Mouse (Mus musculus): ENCODE measurements at regions not wholly inside any gene's neighbourhood (a gene's known extent, or its start where the extent isn't known, plus 50 kb on each side); places are given as distances from the start of the nearest gene placed in this dataset.

GRCm38 (mm10) chr16:24193945-24194344, 199.4 kb upstream of the Lpp start:
- Histone ChIP-seq H3K27ac (no peak overlapping the region), H3K4me1 (no peaks in the 10 kb centered on the region), H3K9me3 (no peaks in the 10 kb centered on the region), H3K4me3 (no peak overlapping the region), H3K27me3 (no peaks in the 10 kb centered on the region), H3K36me3 (no peaks in the 10 kb centered on the region), H3K4me2 (no peak overlapping the region), H3K9ac (no peak overlapping the region)
- no peak for ATAC-seq (ENCODE audit: borderline replicate concordance, extremely low read depth, low FRiP score, low TSS enrichment)
- WGBS, result 43% methylated on average over 2 of the region's 2 CpGs

GRCm38 (mm10) chr16:24193251-24193873, 199.9 kb upstream of the Lpp start:
- 37% methylated on average over 15 of the region's 15 CpGs for WGBS
- no peaks in the 10 kb centered on the region for H3K4me1 ChIP-seq
- H3K27me3 ChIP-seq, result no peaks in the 10 kb centered on the region
- no peaks in the 10 kb centered on the region for H3K36me3 ChIP-seq
- no peak; the same call in 1 of the 2 replicates for ATAC-seq (ENCODE audit: borderline replicate concordance, extremely low read depth, low FRiP score, low TSS enrichment)
- no peak overlapping the region for H3K4me3 ChIP-seq
- no peaks in the 10 kb centered on the region for H3K9me3 ChIP-seq
- H3K9ac ChIP-seq, result no peak overlapping the region
- no peak overlapping the region for H3K27ac ChIP-seq
- H3K4me2 ChIP-seq, result no peak overlapping the region

DNA sequence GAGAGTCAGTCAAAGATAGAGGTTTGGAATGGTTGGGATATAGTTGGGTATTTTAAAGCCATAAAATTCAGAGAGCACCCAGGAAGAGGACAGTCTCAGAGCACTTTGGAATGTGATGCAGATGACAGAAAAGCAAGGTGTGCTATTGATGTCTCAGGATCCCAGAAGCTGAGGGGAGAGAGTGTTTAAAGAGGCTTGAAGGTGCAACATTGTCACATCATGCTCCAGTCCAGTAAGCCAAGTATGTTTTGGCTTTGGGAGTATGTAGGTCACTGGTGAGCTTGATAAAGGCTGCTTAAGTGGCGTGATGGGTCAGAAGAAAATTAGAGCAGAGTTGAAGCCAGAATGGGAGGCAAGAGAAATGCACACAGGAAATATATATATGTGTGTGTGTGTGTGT, 201.3 kb upstream of the Lpp start:
- H3K4me2 ChIP-seq, result no peak overlapping the region
- no peak overlapping the region for H3K9ac ChIP-seq
- H3K4me1 ChIP-seq, result no peaks in the 10 kb centered on the region
- no peak for ATAC-seq (ENCODE audit: borderline replicate concordance, extremely low read depth, low FRiP score, low TSS enrichment)
- H3K36me3 ChIP-seq, result no peaks in the 10 kb centered on the region
- WGBS, result 78% methylated on average over 1 of the region's 1 CpGs
- no peaks in the 10 kb centered on the region for H3K9me3 ChIP-seq
- no peaks in the 10 kb centered on the region for H3K27me3 ChIP-seq
- no peak overlapping the region for H3K4me3 ChIP-seq
- no peak overlapping the region for H3K27ac ChIP-seq

DNA sequence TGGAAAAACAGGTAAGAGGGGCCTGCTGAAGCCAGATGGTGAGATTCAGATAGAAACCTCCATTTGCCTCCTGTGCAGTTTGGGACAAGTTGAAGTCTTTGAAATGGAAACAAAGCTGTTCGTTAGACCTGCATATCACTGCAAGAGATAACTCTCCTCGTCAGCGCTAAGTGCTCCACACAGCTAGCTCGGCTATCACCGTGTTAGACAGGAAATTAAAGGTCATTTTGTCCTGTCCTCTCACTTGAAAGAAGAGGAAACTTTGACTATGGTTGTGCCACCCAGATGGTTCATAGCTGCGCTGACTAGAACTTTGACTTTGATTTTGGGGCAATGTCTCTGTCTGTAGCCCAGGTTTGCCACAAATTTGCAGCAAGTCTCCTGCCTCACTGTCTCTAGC, 198.5 kb upstream of the Bcl6 start:
- no peak for ATAC-seq (ENCODE audit: borderline replicate concordance, extremely low read depth, low FRiP score, low TSS enrichment)
- WGBS, result 70% methylated on average over 6 of the region's 6 CpGs
- H3K4me1 ChIP-seq, result no peaks in the 10 kb centered on the region

DNA sequence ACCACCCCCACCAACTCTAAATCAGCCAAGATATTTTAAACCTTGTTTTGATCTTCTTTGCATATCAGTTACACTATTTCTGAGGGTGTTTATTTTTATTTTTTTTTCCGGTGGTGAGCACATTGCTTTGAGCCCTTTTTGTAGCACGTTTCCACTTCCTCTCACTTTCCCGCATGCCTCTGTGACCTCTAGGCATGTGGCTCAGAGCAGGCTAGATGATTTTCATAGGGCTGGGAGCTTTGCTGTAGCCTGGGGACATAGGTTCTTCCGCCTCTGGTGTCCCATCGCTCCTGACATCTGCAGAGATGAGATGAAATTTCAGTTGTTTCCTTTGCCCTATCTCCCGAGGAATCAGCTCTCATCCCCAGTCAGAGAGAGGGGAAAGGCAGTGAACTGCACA, 197.3 kb upstream of the Bcl6 start:
- Histone ChIP-seq H3K4me3 (no peak overlapping the region), H3K36me3 (no peaks in the 10 kb centered on the region), H3K4me2 (no peak overlapping the region), H3K9me3 (no peaks in the 10 kb centered on the region), H3K27me3 (no peaks in the 10 kb centered on the region), H3K27ac (no peak overlapping the region), H3K9ac (no peak overlapping the region), H3K4me1 (no peaks in the 10 kb centered on the region)
- no peak for ATAC-seq (ENCODE audit: borderline replicate concordance, extremely low read depth, low FRiP score, low TSS enrichment)
- 44% methylated on average over 6 of the region's 6 CpGs for WGBS

More for the DNA sequence above, 198.5 kb upstream of the Bcl6 start:
- Histone ChIP-seq H3K4me2 (no peak overlapping the region), H3K9me3 (no peaks in the 10 kb centered on the region), H3K27me3 (no peaks in the 10 kb centered on the region), H3K36me3 (no peaks in the 10 kb centered on the region), H3K4me3 (no peak overlapping the region), H3K9ac (no peak overlapping the region), H3K27ac (no peak overlapping the region)

DNA sequence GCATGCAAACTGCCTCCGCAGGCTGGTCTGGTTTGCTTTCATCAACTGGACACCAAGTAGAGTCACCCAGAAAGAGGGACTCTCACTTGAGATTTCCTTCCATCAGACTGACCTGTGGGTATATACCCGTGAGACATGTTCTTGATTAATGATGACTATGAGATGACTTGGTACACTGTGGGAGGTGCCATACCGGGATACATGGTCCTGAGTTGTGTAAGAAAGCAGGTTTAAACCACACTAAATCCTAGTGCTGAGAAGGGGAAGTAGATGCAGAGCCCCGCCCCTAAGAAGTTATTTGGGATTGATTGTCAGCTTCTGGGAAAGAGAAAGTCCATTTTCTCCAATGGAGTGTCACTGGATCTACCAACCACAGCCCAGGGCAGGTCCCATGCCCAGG, 196.2 kb upstream of the Bcl6 start:
- Histone ChIP-seq H3K9me3 (no peaks in the 10 kb centered on the region), H3K4me2 (no peak overlapping the region), H3K27ac (no peak overlapping the region), H3K36me3 (no peaks in the 10 kb centered on the region), H3K4me1 (no peaks in the 10 kb centered on the region), H3K9ac (no peak overlapping the region), H3K27me3 (no peaks in the 10 kb centered on the region), H3K4me3 (no peak overlapping the region)
- WGBS, result 77% methylated on average over 4 of the region's 4 CpGs
- no peak for ATAC-seq (ENCODE audit: borderline replicate concordance, extremely low read depth, low FRiP score, low TSS enrichment)

DNA sequence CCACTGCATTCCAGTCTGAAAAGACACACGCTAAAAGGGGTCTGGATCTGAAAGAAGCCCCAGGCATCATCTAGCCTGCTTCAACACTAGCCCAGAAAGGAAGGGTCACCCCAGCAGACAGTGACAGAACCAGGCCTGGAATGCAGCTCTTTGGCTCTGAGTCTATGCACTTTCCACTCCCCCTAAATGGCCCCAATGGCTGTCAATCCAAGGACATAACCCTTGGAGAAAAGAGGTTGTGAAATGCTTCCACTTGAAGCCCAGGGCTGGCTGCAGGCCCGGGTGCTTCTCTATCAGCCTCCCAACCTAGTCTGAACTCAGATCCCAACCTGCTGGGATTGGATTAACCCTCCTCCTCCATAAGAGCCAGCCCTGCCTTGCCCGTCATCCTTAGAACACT, 194.6 kb upstream of the Bcl6 start:
- no peak overlapping the region for H3K4me2 ChIP-seq
- 47% methylated on average over 3 of the region's 3 CpGs for whole genome bisulfite sequencing
- no peak overlapping the region for H3K27ac ChIP-seq
- no peak overlapping the region for H3K4me3 ChIP-seq
- no peaks in the 10 kb centered on the region for H3K27me3 ChIP-seq
- no peaks in the 10 kb centered on the region for H3K9me3 ChIP-seq
- no peak for ATAC-seq (ENCODE audit: borderline replicate concordance, extremely low read depth, low FRiP score, low TSS enrichment)
- no peaks in the 10 kb centered on the region for H3K4me1 ChIP-seq
- H3K9ac ChIP-seq, result no peak overlapping the region
- H3K36me3 ChIP-seq, result no peaks in the 10 kb centered on the region

GRCm38 (mm10) chr16:24181388-24181787, 192.7 kb upstream of the Bcl6 start:
- 70% methylated on average over 3 of the region's 3 CpGs for WGBS
- Histone ChIP-seq H3K27ac (no peak overlapping the region), H3K9ac (no peak overlapping the region), H3K36me3 (no peaks in the 10 kb centered on the region), H3K4me1 (no peaks in the 10 kb centered on the region), H3K4me3 (no peak overlapping the region), H3K4me2 (no peak overlapping the region), H3K9me3 (no peaks in the 10 kb centered on the region), H3K27me3 (no peaks in the 10 kb centered on the region)
- ATAC-seq (ENCODE audit: borderline replicate concordance, extremely low read depth, low FRiP score, low TSS enrichment), result no peak; the same call in 1 of the 2 replicates

GRCm38 (mm10) chr16:24180666-24181065, 192.0 kb upstream of the Bcl6 start:
- H3K4me3 ChIP-seq, result no peak overlapping the region
- no peak overlapping the region for H3K27ac ChIP-seq
- 52% methylated on average over 5 of the region's 5 CpGs for WGBS
- no peak overlapping the region for H3K9ac ChIP-seq
- no peak overlapping the region for H3K4me2 ChIP-seq
- H3K9me3 ChIP-seq, result no peaks in the 10 kb centered on the region
- no peaks in the 10 kb centered on the region for H3K4me1 ChIP-seq
- no peak for ATAC-seq (ENCODE audit: borderline replicate concordance, extremely low read depth, low FRiP score, low TSS enrichment)
- H3K27me3 ChIP-seq, result no peaks in the 10 kb centered on the region
- no peaks in the 10 kb centered on the region for H3K36me3 ChIP-seq

DNA sequence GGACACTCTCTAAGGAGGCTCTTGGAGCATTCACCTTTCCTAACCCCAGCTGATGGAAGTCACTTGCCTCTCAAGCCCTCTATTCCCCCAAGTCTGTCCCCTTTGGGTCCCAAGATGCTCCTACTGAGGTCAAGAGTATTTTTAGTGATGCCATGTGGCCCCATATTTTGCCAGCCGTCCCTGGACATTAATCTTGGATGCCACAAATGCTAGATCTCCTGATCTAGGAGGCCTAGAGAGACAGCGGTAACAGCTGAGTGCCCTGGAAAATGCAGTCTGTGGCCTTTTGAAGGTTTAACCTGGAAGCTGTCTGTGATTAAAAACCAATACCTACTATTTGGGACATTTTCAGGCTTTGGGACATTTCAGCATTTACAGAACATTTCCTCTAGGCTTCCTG, 188.9 kb upstream of the Bcl6 start:
- Histone ChIP-seq H3K36me3 (no peaks in the 10 kb centered on the region), H3K4me2 (no peak overlapping the region), H3K4me1 (no peaks in the 10 kb centered on the region), H3K4me3 (no peak overlapping the region), H3K9me3 (no peaks in the 10 kb centered on the region), H3K9ac (no peak overlapping the region), H3K27ac (no peak overlapping the region), H3K27me3 (no peaks in the 10 kb centered on the region)
- ATAC-seq (ENCODE audit: borderline replicate concordance, extremely low read depth, low FRiP score, low TSS enrichment), result no peak
- WGBS, result 74% methylated on average over 2 of the region's 2 CpGs

- 71% methylated on average over 7 of the region's 7 CpGs for WGBS
- no peak overlapping the region for H3K27ac ChIP-seq
- H3K4me1 ChIP-seq, result no peaks in the 10 kb centered on the region
- H3K9me3 ChIP-seq, result no peaks in the 10 kb centered on the region
- no peak overlapping the region for H3K9ac ChIP-seq
- H3K27me3 ChIP-seq, result no peaks in the 10 kb centered on the region
- H3K36me3 ChIP-seq, result no peaks in the 10 kb centered on the region
- no peak overlapping the region for H3K4me2 ChIP-seq
- ATAC-seq (ENCODE audit: borderline replicate concordance, extremely low read depth, low FRiP score, low TSS enrichment), result no peak
- no peak overlapping the region for H3K4me3 ChIP-seq
Measured at GRCm38 (mm10) chr16:24177131-24177530, 188.5 kb upstream of the Bcl6 start.

DNA sequence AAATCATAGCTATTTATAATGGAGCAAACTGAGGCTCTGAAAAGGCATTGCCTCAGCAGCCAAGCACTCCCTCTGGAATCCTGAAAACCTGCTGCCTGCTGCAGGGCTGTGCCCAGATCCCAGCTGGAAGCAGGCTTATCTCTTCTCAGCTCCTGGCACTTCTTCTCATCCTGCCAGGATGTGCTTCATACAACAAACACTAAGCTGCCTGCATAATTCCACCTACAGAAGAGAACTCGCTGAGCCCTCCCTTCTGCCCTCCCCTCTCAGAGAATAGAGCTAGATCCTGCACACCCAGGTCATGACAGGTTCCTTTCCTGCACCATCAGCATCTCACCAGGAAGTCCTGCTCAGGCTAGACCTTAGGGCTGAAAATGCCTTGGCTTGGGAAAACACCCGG, 187.4 kb upstream of the Bcl6 start:
- no peak overlapping the region for H3K27ac ChIP-seq
- H3K9ac ChIP-seq, result no peak overlapping the region
- H3K4me2 ChIP-seq, result no peak overlapping the region
- 40% methylated on average over 2 of the region's 2 CpGs for WGBS
- H3K4me3 ChIP-seq, result no peak overlapping the region
- H3K9me3 ChIP-seq, result no peaks in the 10 kb centered on the region
- H3K36me3 ChIP-seq, result no peaks in the 10 kb centered on the region
- no peak for ATAC-seq (ENCODE audit: borderline replicate concordance, extremely low read depth, low FRiP score, low TSS enrichment)
- no peaks in the 10 kb centered on the region for H3K4me1 ChIP-seq
- no peaks in the 10 kb centered on the region for H3K27me3 ChIP-seq

GRCm38 (mm10) chr16:24175235-24175760, 186.6 kb upstream of the Bcl6 start:
- Histone ChIP-seq H3K27me3 (no peaks in the 10 kb centered on the region), H3K27ac (no peak overlapping the region)
- no peak for ATAC-seq (ENCODE audit: borderline replicate concordance, extremely low read depth, low FRiP score, low TSS enrichment)

More at GRCm38 (mm10) chr16:24175235-24175760, 186.6 kb upstream of the Bcl6 start:
- no peaks in the 10 kb centered on the region for H3K4me1 ChIP-seq
- no peak overlapping the region for H3K4me2 ChIP-seq
- H3K36me3 ChIP-seq, result no peaks in the 10 kb centered on the region
- no peak overlapping the region for H3K9ac ChIP-seq
- no peak overlapping the region for H3K4me3 ChIP-seq
- no peaks in the 10 kb centered on the region for H3K9me3 ChIP-seq
- WGBS, result 71% methylated on average over 9 of the region's 9 CpGs
